Mouse (Mus musculus) hindbrain, embryonic 10.5 days (tissue): Measurements from ENCODE around the gene Gm36210. TPM values are rescaled to one million over a fixed set of nuclear protein-coding genes. Genes with fewer than 3 reads are reported as not detected.

ENCODE experiments used
- DNase-seq: peaks from one replicate; pipeline ENCODE4 v3.0.0-alpha.2; 2017; ENCODE audit warnings: low spot score
- H3K27ac ChIP-seq: fragments of 300-500 bp; sonication (generic); 2 replicates; pipeline ENCODE4 v1.5.1; 2016; ENCODE audit warnings: mild to moderate bottlenecking, moderate library complexity
- H3K27me3 ChIP-seq: fragments of 300-500 bp; sonication (generic); 2 replicates; pipeline ENCODE4 v1.6.1; 2016; ENCODE audit warnings: mild to moderate bottlenecking; ENCODE audit not compliant: poor library complexity, insufficient read depth, severe bottlenecking
- H3K36me3 ChIP-seq: fragments of 300-500 bp; sonication (generic); 2 replicates; pipeline ENCODE4 v1.6.1; 2016; ENCODE audit warnings: mild to moderate bottlenecking, moderate library complexity
- H3K4me1 ChIP-seq: fragments of 300-500 bp; sonication (generic); replicated peaks from 2 replicates; pipeline ENCODE4 v1.6.1; 2016; ENCODE audit warnings: mild to moderate bottlenecking
- H3K4me3 ChIP-seq: fragments of 300-500 bp; sonication (generic); 2 replicates; pipeline ENCODE4 v1.5.1; 2016; ENCODE audit warnings: mild to moderate bottlenecking, moderate library complexity
- H3K9me3 ChIP-seq: fragments of 300-500 bp; sonication (generic); 2 replicates; pipeline ENCODE4 v1.6.1; 2016; ENCODE audit warnings: mild to moderate bottlenecking, moderate library complexity
- WGBS: fragments of 180-500 bp; shearing (Covaris S2); methylation state at CpG from one replicate; pipeline ENCODE4 v1.1.7; 2016; 5-methylcytosine and 5-hydroxymethylcytosine counted together
- polyA plus RNA-seq: library from polyadenylated mRNA; unstranded; fragments of >200 nt; fragmentation: Nextera tagmentation; extraction: Ambion mirVana; gene quantifications from 2 replicates; pipeline ENCODE4 v1.2.1, GENCODE M21; 2016

The Gm36210 gene
- polyA plus RNA-seq, 1 experiment from 2014 or later = not detected

DNA sequence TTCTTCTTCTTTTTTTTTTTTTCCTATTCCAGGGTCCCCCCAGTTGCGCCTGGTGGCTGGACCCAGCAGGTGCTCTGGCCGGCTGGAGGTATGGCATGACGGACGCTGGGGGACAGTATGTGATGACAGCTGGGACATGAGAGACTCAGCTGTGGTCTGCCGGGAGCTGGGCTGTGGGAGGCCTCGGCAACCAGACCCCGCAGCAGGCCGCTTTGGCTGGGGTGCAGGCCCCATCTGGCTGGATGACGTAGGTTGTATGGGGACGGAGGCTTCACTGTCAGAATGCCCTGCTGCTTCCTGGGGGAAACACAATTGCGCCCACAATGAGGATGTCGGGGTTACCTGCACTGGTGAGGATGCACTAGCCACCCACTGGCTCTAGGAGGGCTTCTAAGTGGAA is 26.8 kb upstream of the Gm36210 start:
- Histone ChIP-seq H3K4me3 (no peak overlapping the region), H3K4me1 (peaks cover 3% of the 10 kb centered on the region), H3K9me3 (peaks cover 6% of the 10 kb centered on the region; the same call in 1 of the 2 replicates), H3K27me3 (no peaks in the 10 kb centered on the region), H3K27ac (no peak overlapping the region), H3K36me3 (no peaks in the 10 kb centered on the region)
- no peak for DNase-seq
- WGBS = 68% methylated on average over 12 of the region's 12 CpGs

DNA sequence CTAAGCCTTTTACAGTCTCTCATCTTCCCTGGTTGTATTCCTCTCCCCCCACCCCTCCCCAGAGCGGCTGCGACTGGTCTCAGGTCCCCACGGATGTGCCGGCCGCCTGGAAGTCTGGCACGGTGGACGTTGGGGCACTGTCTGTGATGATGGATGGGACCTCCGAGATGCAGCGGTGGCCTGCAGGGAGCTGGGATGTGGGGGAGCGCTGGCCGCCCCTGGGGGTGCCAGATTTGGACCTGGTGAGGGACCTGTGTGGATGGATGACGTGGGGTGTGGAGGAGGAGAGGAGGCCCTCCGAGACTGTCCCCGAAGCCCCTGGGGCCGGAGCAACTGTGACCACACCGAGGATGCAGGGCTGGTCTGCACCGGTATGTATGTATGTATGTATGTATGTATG is 22.0 kb upstream of the Gm36210 start:
- peaks cover 51% of the 10 kb centered on the region for H3K4me1 ChIP-seq
- H3K9me3 ChIP-seq = no peaks in the 10 kb centered on the region; the same call in 1 of the 2 replicates
- H3K27me3 ChIP-seq = no peaks in the 10 kb centered on the region
- H3K4me3 ChIP-seq = no peak overlapping the region
- H3K27ac ChIP-seq = peak overlapping the region; percentile 90; the same call in 1 of the 2 replicates
- DNase-seq = no peak
- 76% methylated on average over 17 of the region's 17 CpGs for WGBS
- no peaks in the 10 kb centered on the region for H3K36me3 ChIP-seq

DNA sequence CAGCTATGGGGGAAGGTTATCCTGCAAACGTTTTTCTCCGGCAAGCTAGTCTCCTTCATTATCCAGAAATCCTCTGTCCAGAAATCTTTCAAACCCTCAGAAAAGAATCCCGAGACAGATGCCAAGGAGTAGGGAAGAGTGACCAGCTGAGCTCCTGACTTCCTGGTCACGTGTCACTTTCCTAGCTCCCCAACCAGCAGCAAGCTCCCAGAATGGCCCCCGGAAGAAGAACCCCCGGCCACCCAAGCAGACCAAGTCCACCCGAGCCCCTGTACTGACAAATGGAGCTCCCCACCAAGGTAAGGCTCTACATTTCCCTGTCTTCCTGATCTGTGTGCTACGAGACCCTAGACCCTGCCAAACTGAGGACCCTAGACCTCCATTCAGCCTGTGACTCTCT is 21.4 kb upstream of the Gm36210 start:
- H3K27me3 ChIP-seq = no peaks in the 10 kb centered on the region
- H3K9me3 ChIP-seq = no peaks in the 10 kb centered on the region; the same call in 1 of the 2 replicates
- peaks cover 57% of the 10 kb centered on the region for H3K4me1 ChIP-seq
- no peak overlapping the region for H3K4me3 ChIP-seq
- WGBS = 68% methylated on average over 8 of the region's 8 CpGs
- DNase-seq = no peak
- peak overlapping the region; percentile 90 for H3K27ac ChIP-seq
- no peaks in the 10 kb centered on the region for H3K36me3 ChIP-seq

DNA sequence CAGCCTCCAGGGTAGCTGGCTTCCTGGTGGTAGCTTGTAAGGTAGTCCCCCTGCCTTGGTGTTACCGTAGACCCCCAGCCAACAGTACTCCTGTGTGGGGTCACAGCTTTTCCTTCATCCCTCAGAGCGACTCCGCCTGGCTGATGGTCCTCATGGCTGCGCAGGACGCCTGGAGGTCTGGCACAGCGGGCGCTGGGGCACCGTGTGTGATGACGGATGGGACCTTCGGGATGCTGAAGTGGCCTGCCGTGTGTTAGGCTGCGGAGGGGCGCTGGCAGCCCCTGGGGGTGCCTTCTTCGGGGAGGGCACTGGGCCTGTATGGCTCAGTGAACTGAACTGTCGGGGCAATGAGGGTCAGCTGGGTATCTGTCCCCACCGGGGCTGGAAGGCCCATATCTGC is 20.5 kb upstream of the Gm36210 start:
- Histone ChIP-seq H3K27me3 (no peaks in the 10 kb centered on the region), H3K4me3 (0 out of 2 replicates have a peak overlapping the region, but pooled peaks have one; percentile 57), H3K4me1 (peaks cover 66% of the 10 kb centered on the region), H3K9me3 (no peaks in the 10 kb centered on the region; the same call in 1 of the 2 replicates), H3K36me3 (no peaks in the 10 kb centered on the region), H3K27ac (peak overlapping the region; percentile 90)
- 65% methylated on average over 16 of the region's 16 CpGs for WGBS
- DNase-seq = no peak

DNA sequence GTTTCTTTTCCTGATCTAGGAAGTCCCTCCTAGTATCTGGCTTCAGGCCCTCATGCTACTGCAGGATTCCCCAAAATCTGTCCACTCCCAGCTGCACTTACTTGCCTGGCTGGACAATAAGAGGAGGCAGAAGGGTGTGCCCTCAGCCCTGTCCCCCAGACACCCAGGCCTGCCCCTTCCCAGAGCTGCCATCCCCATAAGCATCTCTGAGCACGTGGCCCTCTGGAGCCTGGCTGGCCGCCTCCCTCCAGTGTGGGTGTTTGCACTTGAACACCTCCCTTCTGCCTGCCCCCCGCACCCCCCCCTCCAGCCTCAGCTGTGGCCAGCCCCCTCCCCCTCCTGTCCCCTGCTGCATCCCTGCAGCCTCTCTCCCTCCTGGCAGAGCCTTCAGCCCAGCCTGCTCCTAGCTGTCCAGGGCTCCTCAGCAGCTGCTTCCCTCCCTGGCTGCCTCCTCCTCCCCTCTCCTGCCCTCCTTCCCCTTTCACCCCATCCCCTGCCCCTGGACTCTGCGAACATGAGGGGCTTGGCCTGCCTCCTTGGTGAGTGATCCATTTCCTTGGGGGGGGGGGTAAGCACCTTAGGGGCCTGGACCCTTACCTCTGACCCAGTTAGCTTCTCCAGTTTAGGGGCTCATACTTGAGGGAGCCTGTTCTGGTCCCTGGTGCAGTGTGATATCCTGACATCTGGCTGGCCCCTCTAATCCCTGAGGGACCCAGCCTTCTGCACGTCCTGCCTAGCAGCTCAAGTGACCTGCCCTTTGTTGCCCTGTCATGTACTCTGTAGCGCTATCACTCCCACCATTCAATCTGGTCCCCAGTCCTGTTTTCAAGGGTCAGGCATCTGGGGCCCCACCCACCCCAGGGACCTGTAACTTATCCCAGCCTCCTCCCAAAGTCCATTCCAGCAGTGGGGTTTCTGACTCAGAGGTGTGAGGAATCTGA is 19.4 kb upstream of the Gm36210 start, which contains the start of gene Ssc5d:
Gene Ssc5d (plus strand): TSS at position 345 of the 941 bp plus-strand sequence.
- 2% methylated on average over 6 of the region's 6 CpGs for WGBS
- Histone ChIP-seq H3K27me3 (no peaks in the 10 kb centered on the region), H3K4me3 (peak within 1 kb of the TSS; percentile 57), H3K27ac (peak within 1 kb of the TSS; percentile 90), H3K4me1 (peaks cover 77% of the 10 kb centered on the region), H3K9me3 (no peaks in the 10 kb centered on the region; the same call in 1 of the 2 replicates), H3K36me3 (peaks cover 10% of the 10 kb centered on the region)
- peak; percentile 70 for DNase-seq

DNA sequence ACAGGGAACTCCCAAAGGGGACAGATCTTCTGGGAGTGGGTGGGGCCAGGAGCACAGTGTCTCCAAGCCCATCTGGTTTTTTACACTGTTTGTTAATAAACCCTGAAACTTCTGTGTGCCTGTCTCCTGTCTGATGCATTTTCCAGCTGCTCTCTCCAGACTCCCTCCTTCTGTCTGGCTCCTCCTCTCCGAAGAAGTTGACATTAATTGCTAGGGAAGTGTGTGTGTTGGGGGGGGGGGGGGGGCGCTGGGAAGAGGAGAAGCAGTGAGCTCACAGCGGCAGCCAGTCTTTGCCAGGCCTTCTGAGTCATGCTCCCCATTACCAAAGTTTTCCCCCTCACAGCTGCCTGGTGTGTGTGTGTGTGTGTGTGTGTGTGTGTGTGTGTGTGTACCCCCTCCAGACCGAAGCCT is 18.6 kb upstream of the Gm36210 start:
- no peaks in the 10 kb centered on the region; the same call in 1 of the 2 replicates for H3K9me3 ChIP-seq
- peaks cover 18% of the 10 kb centered on the region for H3K36me3 ChIP-seq
- peak overlapping the region; percentile 57 for H3K4me3 ChIP-seq
- H3K4me1 ChIP-seq = peaks cover 82% of the 10 kb centered on the region
- H3K27me3 ChIP-seq = no peaks in the 10 kb centered on the region
- peak overlapping the region; percentile 90 for H3K27ac ChIP-seq
- WGBS = 4% methylated on average over 4 of the region's 4 CpGs
- DNase-seq = peak; percentile 54

DNA sequence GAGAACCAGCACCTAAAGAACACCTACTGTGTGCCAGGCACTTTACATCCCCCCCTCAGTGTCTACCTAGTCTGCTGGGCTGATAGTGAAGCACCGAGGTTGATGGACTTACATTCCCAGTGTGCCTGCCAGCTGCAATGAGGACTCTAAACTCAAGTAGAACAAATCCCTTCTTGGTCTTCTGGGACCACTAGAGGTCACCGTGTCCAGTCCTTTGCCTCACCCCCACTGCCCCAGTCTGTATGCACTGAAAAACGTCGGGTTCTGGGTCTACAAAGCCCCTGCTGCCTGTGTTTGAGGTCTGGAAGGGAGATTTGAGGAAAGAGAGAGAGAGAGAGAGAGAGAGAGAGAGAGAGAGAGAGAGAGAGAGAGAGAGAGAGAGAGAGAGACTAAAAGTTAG is 18.2 kb upstream of the Gm36210 start:
- Histone ChIP-seq H3K4me3 (peak overlapping the region; percentile 57), H3K4me1 (peaks cover 82% of the 10 kb centered on the region), H3K27ac (peak overlapping the region; percentile 90), H3K27me3 (no peaks in the 10 kb centered on the region), H3K9me3 (no peaks in the 10 kb centered on the region; the same call in 1 of the 2 replicates), H3K36me3 (peaks cover 22% of the 10 kb centered on the region)
- 4% methylated on average over 4 of the region's 4 CpGs for WGBS
- DNase-seq = no peak

DNA sequence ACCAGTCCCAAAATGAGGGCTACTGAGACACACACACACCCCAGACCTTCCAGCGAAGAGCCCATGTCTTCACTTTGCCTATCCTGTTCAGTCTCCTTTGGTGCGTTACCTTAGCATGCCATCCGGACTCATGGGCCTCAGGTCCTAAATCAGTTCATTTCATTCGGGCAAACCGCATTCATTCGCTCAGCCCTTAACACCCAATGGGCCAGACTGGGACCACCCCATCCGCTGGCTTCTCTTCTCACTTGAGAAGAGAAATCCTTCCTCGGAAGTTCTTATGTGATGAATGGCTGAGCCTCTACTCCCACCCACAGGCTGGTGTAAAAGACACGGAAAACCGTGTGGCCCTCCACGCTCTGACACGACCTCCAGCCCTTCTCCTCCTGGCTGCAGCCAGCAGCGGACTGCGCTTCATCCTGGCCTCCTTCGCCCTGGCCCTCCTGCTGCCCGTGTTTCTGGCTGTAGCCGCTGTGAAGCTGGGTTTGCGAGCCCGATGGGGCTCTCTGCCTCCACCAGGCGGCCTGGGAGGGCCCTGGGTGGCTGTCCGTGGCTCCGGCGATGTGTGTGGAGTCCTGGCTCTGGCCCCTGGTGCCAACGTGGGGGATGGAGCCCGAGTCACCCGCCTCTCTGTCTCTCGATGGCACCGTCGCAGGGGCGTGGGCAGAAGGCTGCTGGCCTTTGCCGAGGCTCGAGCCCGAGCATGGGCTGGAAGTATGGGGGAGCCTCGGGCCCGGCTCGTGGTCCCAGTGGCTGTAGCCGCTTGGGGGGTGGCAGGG is 17.5 kb upstream of the Gm36210 start:
- Histone ChIP-seq H3K4me3 (peak overlapping the region; percentile 57), H3K36me3 (peaks cover 29% of the 10 kb centered on the region), H3K9me3 (peaks cover 2% of the 10 kb centered on the region; the same call in 1 of the 2 replicates), H3K27ac (peak overlapping the region; percentile 90), H3K27me3 (no peaks in the 10 kb centered on the region), H3K4me1 (peaks cover 82% of the 10 kb centered on the region)
- peak; percentile 58 for DNase-seq
- WGBS = 3% methylated on average over 37 of the region's 37 CpGs

DNA sequence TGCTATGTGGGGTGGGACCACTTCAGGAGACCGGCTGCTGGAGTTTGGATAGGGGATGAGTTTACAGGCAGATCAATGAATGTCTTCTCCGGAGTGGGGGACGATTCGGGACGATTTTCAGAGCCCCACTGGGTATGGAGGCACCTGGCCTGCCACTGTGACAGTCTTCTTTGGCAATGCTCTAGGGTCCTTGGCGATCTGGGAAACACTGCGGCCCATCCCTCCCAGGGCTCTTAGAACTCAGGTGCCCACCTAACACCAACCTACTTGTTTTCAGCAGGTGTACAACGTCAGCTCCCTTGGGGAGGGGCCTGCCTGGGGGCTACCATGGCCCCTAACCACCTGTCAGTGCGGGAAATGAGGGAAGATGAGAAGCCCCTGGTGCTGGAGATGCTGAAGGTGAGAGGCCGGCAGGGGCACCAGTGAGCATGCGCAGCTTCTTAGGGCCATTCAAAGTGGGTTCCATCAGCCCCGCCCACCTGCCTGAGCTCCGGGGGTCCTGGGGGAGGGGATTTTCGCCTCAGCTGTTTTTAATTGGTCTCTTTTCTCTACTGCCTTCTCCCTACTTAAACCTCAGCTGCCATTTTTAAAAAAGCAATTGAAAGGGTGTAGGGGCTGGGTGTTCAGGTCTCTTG is 16.7 kb upstream of the Gm36210 start:
- H3K9me3 ChIP-seq = peaks cover 3% of the 10 kb centered on the region; the same call in 1 of the 2 replicates
- DNase-seq = peak; percentile 86
- H3K27me3 ChIP-seq = no peaks in the 10 kb centered on the region
- H3K36me3 ChIP-seq = peaks cover 36% of the 10 kb centered on the region
- under 1% methylated on average over 14 of the region's 14 CpGs for WGBS
- H3K27ac ChIP-seq = peak overlapping the region; percentile 90
- peak overlapping the region; percentile 57 for H3K4me3 ChIP-seq
- H3K4me1 ChIP-seq = peaks cover 78% of the 10 kb centered on the region

DNA sequence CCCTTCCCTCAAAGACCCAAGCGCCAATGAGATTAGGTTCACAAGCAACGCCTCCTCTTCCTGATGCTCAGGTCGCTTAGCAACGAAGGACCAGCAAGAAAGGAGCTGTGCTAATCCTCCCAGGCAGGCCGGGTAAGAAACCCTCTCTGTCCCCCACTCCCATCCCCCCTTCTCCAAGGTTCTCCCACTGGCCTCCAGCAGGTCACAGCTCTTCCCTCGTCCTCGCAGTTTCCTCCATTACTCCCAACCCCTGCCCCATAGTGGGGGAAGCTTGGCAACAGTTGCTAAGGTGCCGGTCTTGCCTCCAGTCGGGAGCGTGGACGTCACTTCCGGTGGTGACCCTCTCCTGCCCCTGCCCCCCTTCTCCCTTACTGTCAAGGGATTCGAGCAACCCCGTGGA is 16.2 kb upstream of the Gm36210 start:
- Histone ChIP-seq H3K27ac (peak overlapping the region; percentile 90), H3K4me1 (peaks cover 73% of the 10 kb centered on the region), H3K27me3 (no peaks in the 10 kb centered on the region), H3K4me3 (peak overlapping the region; percentile 57), H3K9me3 (peaks cover 3% of the 10 kb centered on the region; the same call in 1 of the 2 replicates), H3K36me3 (peaks cover 42% of the 10 kb centered on the region)
- WGBS = under 1% methylated on average over 14 of the region's 14 CpGs
- peak; percentile 92 for DNase-seq

DNA sequence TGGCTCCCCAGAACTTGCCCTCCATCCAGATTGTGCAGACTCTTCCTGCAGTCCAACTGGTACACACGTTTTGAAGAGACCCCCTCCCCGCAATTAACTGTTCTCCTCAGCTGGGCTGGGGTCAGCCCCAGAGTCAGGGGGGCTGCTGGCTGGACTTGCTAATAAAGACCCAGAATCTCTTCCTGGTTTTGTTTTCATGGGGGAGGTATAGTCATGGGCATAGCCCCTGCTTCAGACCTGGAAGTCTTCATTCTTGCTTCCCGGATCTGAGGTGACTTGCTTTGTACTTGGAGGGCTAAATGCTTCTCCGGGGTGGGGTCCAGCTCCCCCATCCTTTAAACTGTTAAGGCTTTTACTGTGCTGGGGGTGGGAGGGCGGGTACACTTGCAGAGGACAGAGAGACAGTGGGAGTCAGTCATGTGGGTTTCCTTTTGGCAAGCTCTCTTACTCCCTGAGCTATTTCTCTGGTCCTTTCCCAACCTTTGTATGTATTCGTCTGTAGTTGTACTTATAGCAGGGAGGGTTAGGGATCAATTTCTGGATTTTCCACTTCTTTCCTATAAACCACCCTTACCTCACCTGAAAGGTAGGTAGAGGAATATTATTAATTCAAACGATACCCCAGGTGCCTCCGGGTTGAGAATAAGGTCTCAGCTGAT is 15.6 kb upstream of the Gm36210 start, which contains the start of gene Nat14:
Gene Nat14 (plus strand): TSS at position 205 of the 659 bp plus-strand sequence.
- peaks cover 3% of the 10 kb centered on the region; the same call in 1 of the 2 replicates for H3K9me3 ChIP-seq
- DNase-seq = no peak
- peak within 1 kb of the TSS; percentile 90 for H3K27ac ChIP-seq
- H3K4me3 ChIP-seq = peak within 1 kb of the TSS; percentile 57
- H3K27me3 ChIP-seq = no peaks in the 10 kb centered on the region
- peaks cover 46% of the 10 kb centered on the region for H3K36me3 ChIP-seq
- WGBS = 31% methylated on average over 8 of the region's 8 CpGs
- peaks cover 68% of the 10 kb centered on the region for H3K4me1 ChIP-seq
